Mouse (Mus musculus): ENCODE results near the gene Igsf3. TPM values are rescaled to one million over a fixed set of nuclear protein-coding genes. Genes with fewer than 3 reads are reported as not detected.

Igsf3 gene
- polyA plus RNA-seq, 1 experiment from 2014 or later, result 100 TPM

- no peak overlapping the region for H3K27ac ChIP-seq (ENCODE audit: low read length)
- no peaks in the 10 kb centered on the region for H3K9me3 ChIP-seq (replicated peaks; ENCODE audit: control insufficient read depth, low read length, poor library complexity, severe bottlenecking)
- H3K36me3 ChIP-seq (ENCODE audit: control insufficient read depth, insufficient read depth, low read length), result no peaks in the 10 kb centered on the region
- ATAC-seq, result no peak
- H3K27me3 ChIP-seq (ENCODE audit: control insufficient read depth, insufficient read depth, low read depth, low read length), result no peaks in the 10 kb centered on the region
- WGBS, result 93% methylated on average over 9 of the region's 9 CpGs
- H3K4me1 ChIP-seq (ENCODE audit: control insufficient read depth, insufficient read depth, low read length), result 0 out of 2 replicates have a peak, but pooled peaks cover 3% of the 10 kb centered on the region
- H3K4me3 ChIP-seq (ENCODE audit: low read depth, low read length), result no peak overlapping the region
- H3K9ac ChIP-seq (ENCODE audit: low read depth, low read length), result no peak overlapping the region
- no peak overlapping the region for H3K4me2 ChIP-seq (ENCODE audit: low read length)
Observed at GRCm38 (mm10) chr3:101469675-101470074, 92.8 kb downstream of the Igsf3 start.

GRCm38 (mm10) chr3:101471881-101472280, 95.0 kb downstream of the Igsf3 start:
- no peak overlapping the region for H3K9ac ChIP-seq (ENCODE audit: low read depth, low read length)
- H3K4me1 ChIP-seq (ENCODE audit: control insufficient read depth, insufficient read depth, low read length), result 0 out of 2 replicates have a peak, but pooled peaks cover 3% of the 10 kb centered on the region
- 33% methylated on average over 4 of the region's 4 CpGs for WGBS
- no peaks in the 10 kb centered on the region for H3K27me3 ChIP-seq (ENCODE audit: control insufficient read depth, insufficient read depth, low read depth, low read length)
- no peak overlapping the region for H3K4me2 ChIP-seq (ENCODE audit: low read length)
- ATAC-seq, result no peak
- no peaks in the 10 kb centered on the region for H3K36me3 ChIP-seq (ENCODE audit: control insufficient read depth, insufficient read depth, low read length)
- no peaks in the 10 kb centered on the region for H3K9me3 ChIP-seq (replicated peaks; ENCODE audit: control insufficient read depth, low read length, poor library complexity, severe bottlenecking)
- no peak overlapping the region for H3K27ac ChIP-seq (ENCODE audit: low read length)
- H3K4me3 ChIP-seq (ENCODE audit: low read depth, low read length), result no peak overlapping the region

GRCm38 (mm10) chr3:101481951-101482350, 105.1 kb downstream of the Igsf3 start:
- H3K4me1 ChIP-seq (ENCODE audit: control insufficient read depth, insufficient read depth, low read length), result no peaks in the 10 kb centered on the region
- H3K27me3 ChIP-seq (ENCODE audit: control insufficient read depth, insufficient read depth, low read depth, low read length), result no peaks in the 10 kb centered on the region
- H3K9ac ChIP-seq (ENCODE audit: low read depth, low read length), result no peak overlapping the region
- no peak overlapping the region for H3K4me3 ChIP-seq (ENCODE audit: low read depth, low read length)
- H3K4me2 ChIP-seq (ENCODE audit: low read length), result no peak overlapping the region
- H3K36me3 ChIP-seq (ENCODE audit: control insufficient read depth, insufficient read depth, low read length), result no peaks in the 10 kb centered on the region
- no peaks in the 10 kb centered on the region for H3K9me3 ChIP-seq (replicated peaks; ENCODE audit: control insufficient read depth, low read length, poor library complexity, severe bottlenecking)
- ATAC-seq, result no peak
- WGBS, result 97% methylated on average over 6 of the region's 6 CpGs
- H3K27ac ChIP-seq (ENCODE audit: low read length), result no peak overlapping the region

GRCm38 (mm10) chr3:101483256-101483983, 106.5 kb downstream of the Igsf3 start:
- Histone ChIP-seq H3K27me3 (ENCODE audit: control insufficient read depth, insufficient read depth, low read depth, low read length) (no peaks in the 10 kb centered on the region), H3K9me3 (replicated peaks; ENCODE audit: control insufficient read depth, low read length, poor library complexity, severe bottlenecking) (no peaks in the 10 kb centered on the region), H3K4me2 (ENCODE audit: low read length) (no peak overlapping the region), H3K27ac (ENCODE audit: low read length) (no peak overlapping the region), H3K36me3 (ENCODE audit: control insufficient read depth, insufficient read depth, low read length) (no peaks in the 10 kb centered on the region), H3K4me1 (ENCODE audit: control insufficient read depth, insufficient read depth, low read length) (no peaks in the 10 kb centered on the region), H3K9ac (ENCODE audit: low read depth, low read length) (no peak overlapping the region), H3K4me3 (ENCODE audit: low read depth, low read length) (no peak overlapping the region)
- WGBS, result 47% methylated on average over 3 of the region's 3 CpGs
- ATAC-seq, result peak; percentile 73

GRCm38 (mm10) chr3:101486054-101486765, 109.3 kb downstream of the Igsf3 start:
- no peak overlapping the region for H3K4me2 ChIP-seq (ENCODE audit: low read length)
- no peak overlapping the region for H3K27ac ChIP-seq (ENCODE audit: low read length)
- no peak for ATAC-seq
- H3K9ac ChIP-seq (ENCODE audit: low read depth, low read length), result no peak overlapping the region
- H3K4me1 ChIP-seq (ENCODE audit: control insufficient read depth, insufficient read depth, low read length), result no peaks in the 10 kb centered on the region
- no peak overlapping the region for H3K4me3 ChIP-seq (ENCODE audit: low read depth, low read length)
- no peaks in the 10 kb centered on the region for H3K36me3 ChIP-seq (ENCODE audit: control insufficient read depth, insufficient read depth, low read length)
- no peaks in the 10 kb centered on the region for H3K9me3 ChIP-seq (replicated peaks; ENCODE audit: control insufficient read depth, low read length, poor library complexity, severe bottlenecking)
- no peaks in the 10 kb centered on the region for H3K27me3 ChIP-seq (ENCODE audit: control insufficient read depth, insufficient read depth, low read depth, low read length)
- 47% methylated on average over 4 of the region's 4 CpGs for WGBS

GRCm38 (mm10) chr3:101487436-101487835, 110.6 kb downstream of the Igsf3 start:
- no peaks in the 10 kb centered on the region for H3K4me1 ChIP-seq (ENCODE audit: control insufficient read depth, insufficient read depth, low read length)
- no peaks in the 10 kb centered on the region for H3K9me3 ChIP-seq (replicated peaks; ENCODE audit: control insufficient read depth, low read length, poor library complexity, severe bottlenecking)
- no peaks in the 10 kb centered on the region for H3K27me3 ChIP-seq (ENCODE audit: control insufficient read depth, insufficient read depth, low read depth, low read length)
- H3K4me2 ChIP-seq (ENCODE audit: low read length), result no peak overlapping the region
- no peak overlapping the region for H3K9ac ChIP-seq (ENCODE audit: low read depth, low read length)
- H3K27ac ChIP-seq (ENCODE audit: low read length), result no peak overlapping the region
- no peaks in the 10 kb centered on the region for H3K36me3 ChIP-seq (ENCODE audit: control insufficient read depth, insufficient read depth, low read length)
- 91% methylated on average over 5 of the region's 5 CpGs for WGBS
- H3K4me3 ChIP-seq (ENCODE audit: low read depth, low read length), result no peak overlapping the region
- ATAC-seq, result no peak

- no peaks in the 10 kb centered on the region for H3K27me3 ChIP-seq (ENCODE audit: control insufficient read depth, insufficient read depth, low read depth, low read length)
- H3K9ac ChIP-seq (ENCODE audit: low read depth, low read length), result no peak overlapping the region
- no peaks in the 10 kb centered on the region for H3K36me3 ChIP-seq (ENCODE audit: control insufficient read depth, insufficient read depth, low read length)
- 79% methylated on average over 7 of the region's 7 CpGs for WGBS
- H3K4me2 ChIP-seq (ENCODE audit: low read length), result no peak overlapping the region
- no peak overlapping the region for H3K4me3 ChIP-seq (ENCODE audit: low read depth, low read length)
- no peaks in the 10 kb centered on the region for H3K4me1 ChIP-seq (ENCODE audit: control insufficient read depth, insufficient read depth, low read length)
- H3K27ac ChIP-seq (ENCODE audit: low read length), result no peak overlapping the region
- H3K9me3 ChIP-seq (replicated peaks; ENCODE audit: control insufficient read depth, low read length, poor library complexity, severe bottlenecking), result no peaks in the 10 kb centered on the region
- no peak for ATAC-seq
Observed at GRCm38 (mm10) chr3:101488204-101488603, 111.3 kb downstream of the Igsf3 start.

GRCm38 (mm10) chr3:101490515-101490914, 113.6 kb downstream of the Igsf3 start:
- Histone ChIP-seq H3K4me3 (ENCODE audit: low read depth, low read length) (no peak overlapping the region), H3K9me3 (replicated peaks; ENCODE audit: control insufficient read depth, low read length, poor library complexity, severe bottlenecking) (no peaks in the 10 kb centered on the region), H3K9ac (ENCODE audit: low read depth, low read length) (no peak overlapping the region), H3K27me3 (ENCODE audit: control insufficient read depth, insufficient read depth, low read depth, low read length) (no peaks in the 10 kb centered on the region), H3K4me1 (ENCODE audit: control insufficient read depth, insufficient read depth, low read length) (peaks cover 2% of the 10 kb centered on the region; the same call in 1 of the 2 replicates), H3K27ac (ENCODE audit: low read length) (no peak overlapping the region), H3K36me3 (ENCODE audit: control insufficient read depth, insufficient read depth, low read length) (no peaks in the 10 kb centered on the region), H3K4me2 (ENCODE audit: low read length) (no peak overlapping the region)
- 86% methylated on average over 9 of the region's 9 CpGs for WGBS
- no peak for ATAC-seq

GRCm38 (mm10) chr3:101492908-101493307, 116.0 kb downstream of the Igsf3 start:
- no peak overlapping the region for H3K4me2 ChIP-seq (ENCODE audit: low read length)
- H3K4me1 ChIP-seq (ENCODE audit: control insufficient read depth, insufficient read depth, low read length), result peaks cover 2% of the 10 kb centered on the region; the same call in 1 of the 2 replicates
- H3K27ac ChIP-seq (ENCODE audit: low read length), result no peak overlapping the region
- 0 out of 2 replicates have a peak, but pooled peaks have one; percentile 6 for ATAC-seq
- no peak overlapping the region for H3K9ac ChIP-seq (ENCODE audit: low read depth, low read length)
- no peaks in the 10 kb centered on the region for H3K9me3 ChIP-seq (replicated peaks; ENCODE audit: control insufficient read depth, low read length, poor library complexity, severe bottlenecking)
- WGBS, result 80% methylated on average over 6 of the region's 6 CpGs
- no peaks in the 10 kb centered on the region for H3K27me3 ChIP-seq (ENCODE audit: control insufficient read depth, insufficient read depth, low read depth, low read length)
- H3K36me3 ChIP-seq (ENCODE audit: control insufficient read depth, insufficient read depth, low read length), result no peaks in the 10 kb centered on the region
- no peak overlapping the region for H3K4me3 ChIP-seq (ENCODE audit: low read depth, low read length)

Measured in midbrain, embryonic 16.5 days (tissue).